Mouse (Mus musculus) adrenal gland, postnatal 36 days (tissue): ENCODE results near the gene Adssl1. TPM values are rescaled to one million over a fixed set of nuclear protein-coding genes. Genes with fewer than 3 reads are reported as not detected.

Source experiments
- DNase-seq, 2 experiments: peaks; one replicate each; pipeline ENCODE4 v3.0.0; 2021; ENCODE audit warnings: mixed read lengths in 1 of 2
- total RNA-seq, 2 experiments: library from RNA; stranded (reverse); gene quantifications; 2 replicates each; pipeline ENCODE4 v1.2.3; 2021

Gene Adssl1
- total RNA-seq, 2 experiments from 2014 or later, result 21.8 to 22.7 TPM

GRCm38 (mm10) chr12:112621900-112622299 lies 2.1 kb downstream of the Adssl1 start:
- peak in 1 of 2 experiments; percentile 57 for DNase-seq

- peak; percentile 61 to 81 for DNase-seq
These were observed 3.9 kb downstream of the Adssl1 start for GRCm38 (mm10) chr12:112623742-112624141.

DNA sequence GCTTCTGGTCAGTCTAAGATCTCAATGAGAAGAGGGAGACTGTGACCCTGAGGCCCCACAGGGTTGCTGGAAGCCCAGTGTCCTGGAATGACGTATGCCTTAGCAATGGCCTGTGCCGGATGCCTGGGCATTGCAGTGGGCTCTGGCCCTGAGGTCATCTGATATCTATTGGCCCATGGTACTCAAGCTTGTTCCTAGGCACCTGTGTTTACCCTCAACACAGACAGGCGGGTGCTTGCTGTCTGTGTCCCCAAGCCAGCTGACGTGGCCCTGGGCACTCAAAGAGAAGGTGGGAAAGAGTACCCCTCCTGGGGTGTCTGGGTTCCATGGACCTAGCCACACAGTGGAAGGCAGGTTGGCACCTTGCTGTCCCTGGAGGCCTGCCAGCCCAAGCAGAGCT lies 5.9 kb downstream of the Adssl1 start:
- no peak for DNase-seq

- DNase-seq, result no peak
These were observed 6.6 kb downstream of the Adssl1 start for GRCm38 (mm10) chr12:112626455-112626854.

GRCm38 (mm10) chr12:112627097-112627881 lies 7.4 kb downstream of the Adssl1 start:
- no peak for DNase-seq

DNA sequence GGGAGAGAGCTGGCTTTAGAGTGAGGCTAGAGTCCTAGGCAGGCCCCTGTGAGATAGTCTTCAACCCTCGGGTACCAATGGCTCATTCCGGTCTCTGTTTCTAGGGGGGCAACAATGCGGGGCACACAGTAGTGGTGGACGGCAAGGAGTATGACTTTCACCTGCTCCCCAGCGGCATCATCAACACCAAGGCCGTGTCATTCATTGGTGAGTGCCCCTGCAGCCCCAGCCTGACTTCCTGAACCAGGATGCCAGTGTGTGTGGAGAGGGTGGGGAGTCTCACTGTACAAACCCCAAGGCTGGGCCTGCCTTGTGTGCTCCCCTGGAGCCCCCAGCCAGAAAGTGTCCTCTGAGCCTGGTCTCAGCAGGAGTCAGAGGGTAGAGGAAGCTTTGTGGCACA lies 8.4 kb downstream of the Adssl1 start:
- DNase-seq, result no peak

GRCm38 (mm10) chr12:112628928-112629721 lies 9.3 kb downstream of the Adssl1 start:
- peak; percentile 82 to 84 for DNase-seq

GRCm38 (mm10) chr12:112630029-112630428 lies 10.2 kb downstream of the Adssl1 start:
- no peak for DNase-seq

- no peak for DNase-seq
These were observed 11.0 kb downstream of the Adssl1 start for GRCm38 (mm10) chr12:112630796-112631195.

GRCm38 (mm10) chr12:112631472-112631871 lies 11.6 kb downstream of the Adssl1 start:
- DNase-seq, result no peak

- DNase-seq, result no peak
These were observed 12.4 kb downstream of the Adssl1 start for GRCm38 (mm10) chr12:112632084-112632777.

GRCm38 (mm10) chr12:112632907-112633306 lies 13.1 kb downstream of the Adssl1 start:
- DNase-seq, result no peak

DNA sequence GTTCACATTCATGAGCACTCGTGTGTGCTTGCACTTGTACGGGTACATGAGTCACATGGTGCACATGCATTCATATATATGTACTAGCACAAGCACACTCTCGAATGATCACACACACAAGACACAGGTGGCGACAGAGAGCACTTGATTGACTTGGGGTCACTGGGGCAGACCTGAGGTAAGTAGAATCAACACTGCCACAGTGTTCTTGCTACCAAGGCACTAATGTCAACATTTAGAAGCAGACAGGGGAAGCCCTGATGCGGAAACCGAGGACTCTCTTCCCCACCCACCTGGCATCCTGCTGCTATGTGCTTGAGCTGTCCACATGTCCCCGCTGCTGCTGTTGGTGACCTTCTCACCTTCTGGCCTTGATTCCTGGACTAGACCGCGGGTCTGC lies 13.8 kb downstream of the Adssl1 start:
- DNase-seq, result no peak

- DNase-seq, result no peak
These were observed 19.7 kb downstream of the Adssl1 start for GRCm38 (mm10) chr12:112639526-112639925.

DNA sequence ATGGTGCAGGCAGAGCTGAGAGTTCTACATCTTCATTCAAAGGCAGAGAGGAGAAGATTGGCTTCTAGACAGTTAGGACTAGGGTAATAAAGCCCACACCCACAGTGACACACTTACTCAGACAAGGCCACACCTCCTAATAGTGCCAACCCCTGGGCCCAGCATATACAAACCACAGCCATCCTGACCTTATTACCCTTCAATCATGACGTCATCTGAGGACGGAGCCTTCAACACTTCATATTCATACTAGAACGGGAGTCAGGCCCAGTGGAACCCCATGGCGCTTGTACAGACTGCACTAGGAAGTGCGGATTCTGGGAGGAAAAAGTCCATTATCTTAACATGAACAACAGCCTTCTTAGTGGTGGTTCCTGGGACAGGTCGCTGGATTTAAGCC lies 23.3 kb downstream of the Adssl1 start:
- DNase-seq, result no peak

DNA sequence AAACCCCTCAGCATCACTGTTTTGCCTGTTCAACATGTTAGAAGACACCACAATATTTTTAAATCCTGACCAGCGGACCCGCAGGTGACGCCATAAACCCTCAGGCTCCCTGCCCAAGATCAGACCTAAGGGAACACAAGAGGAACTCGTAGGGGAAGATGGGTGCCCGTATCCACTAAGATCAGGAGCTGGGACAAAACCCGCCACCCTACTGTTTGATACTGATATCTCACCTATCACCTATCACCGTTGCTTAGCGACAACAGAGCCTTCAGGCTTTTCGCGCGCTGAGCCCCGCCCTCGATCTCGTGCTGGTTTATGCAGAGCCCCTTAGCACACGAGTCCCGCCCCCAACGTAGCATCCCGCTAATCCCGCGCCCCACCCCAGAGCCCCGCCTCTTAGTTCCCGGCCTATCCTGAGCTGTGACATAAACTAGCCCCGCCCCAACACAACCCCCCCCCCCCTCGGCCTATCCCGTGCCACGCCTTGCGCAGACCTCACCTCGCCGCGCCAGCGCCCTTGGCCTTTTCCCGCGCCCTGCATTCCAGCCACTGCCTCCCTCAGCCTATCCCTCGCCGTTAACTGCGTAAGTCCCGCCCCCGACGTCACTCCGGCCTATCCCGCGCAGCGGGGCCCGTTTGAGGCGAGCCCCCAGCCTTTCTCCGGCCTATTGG lies 24.5 kb downstream of the Adssl1 start, which contains the start of gene Siva1:
TSS of gene Siva1 (plus strand) at position 500 of the 675 bp plus-strand sequence.
- peak; percentile 100 for DNase-seq

DNA sequence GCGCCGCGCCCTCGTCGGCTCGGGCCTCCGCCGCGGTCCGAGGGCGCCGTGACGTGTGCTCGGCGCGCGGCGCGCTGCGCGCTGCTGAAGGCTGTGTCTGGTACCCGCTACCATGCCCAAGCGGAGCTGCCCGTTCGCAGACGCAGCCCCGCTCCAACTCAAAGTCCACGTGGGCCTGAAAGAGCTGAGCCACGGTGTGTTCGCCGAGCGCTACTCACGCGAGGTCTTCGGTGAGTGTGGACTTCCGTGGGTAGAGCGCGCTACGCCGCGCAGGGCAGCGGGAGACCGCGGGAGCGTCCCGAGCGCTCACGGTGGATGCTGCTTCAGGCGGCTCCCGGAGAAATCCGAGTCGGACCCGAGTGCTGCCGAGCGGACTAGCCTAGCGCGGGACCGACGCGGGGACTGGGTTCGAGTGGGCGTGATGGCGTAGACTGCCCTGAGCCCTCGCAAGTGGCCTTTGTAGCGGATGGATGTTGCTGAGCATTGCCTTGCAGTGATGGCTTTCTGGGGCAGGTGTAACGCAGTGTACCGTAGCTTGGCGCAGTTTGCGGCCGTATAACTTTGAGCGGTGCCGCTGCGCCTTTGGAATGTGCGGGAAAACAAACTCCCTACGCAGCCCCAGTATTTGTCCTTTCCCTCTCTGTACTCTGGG lies 25.1 kb downstream of the Adssl1 start:
- DNase-seq, result peak; percentile 49 to 60

DNA sequence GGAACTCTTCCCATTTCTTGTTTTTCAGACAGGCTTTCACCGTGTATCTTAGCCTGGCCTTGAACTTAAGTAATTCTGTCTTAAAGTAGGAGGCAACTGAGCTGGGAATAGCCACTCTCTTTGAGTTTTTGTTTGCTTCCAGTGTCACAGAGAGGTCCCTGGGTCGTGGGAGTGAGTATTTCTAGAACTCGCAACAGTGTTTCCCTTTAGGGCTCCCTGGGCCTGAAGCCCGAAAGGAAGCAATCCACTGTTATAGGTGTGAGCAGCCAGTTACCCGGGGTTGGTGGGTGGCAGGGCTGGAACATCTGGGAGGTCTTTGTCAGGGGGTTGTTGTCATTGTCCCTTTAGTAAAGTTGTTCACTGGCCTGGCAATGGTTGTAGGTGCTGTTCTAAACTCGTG lies 26.3 kb downstream of the Adssl1 start:
- no peak for DNase-seq

- DNase-seq, result no peak
These were observed 28.2 kb downstream of the Adssl1 start for GRCm38 (mm10) chr12:112648081-112648480.

GRCm38 (mm10) chr12:112651778-112652439 lies 32.1 kb downstream of the Adssl1 start:
- no peak for DNase-seq
